Mouse (Mus musculus): ENCODE measurements at regions not wholly inside any gene's neighbourhood (a gene's known extent, or its start where the extent isn't known, plus 50 kb on each side); places are given as distances from the start of the nearest gene placed in this dataset.

GRCm38 (mm10) chr15:62953215-62953941 is 891.6 kb downstream of the Gsdmc2 start:
- 90% methylated on average over 6 of the region's 6 CpGs for WGBS (ENCODE audit: missing documents)

GRCm38 (mm10) chr15:62952487-62953214 is 892.3 kb downstream of the Gsdmc2 start:
- H3K79me2 ChIP-seq (ENCODE audit: inconsistent target) = no peaks in the 10 kb centered on the region
- 91% methylated on average over 4 of the region's 5 CpGs for WGBS (ENCODE audit: missing documents)
- no peaks in the 10 kb centered on the region for H3K36me3 ChIP-seq (ENCODE audit: inconsistent target)
- no peak overlapping the region for H3K27ac ChIP-seq
- no peak overlapping the region for H3K4me3 ChIP-seq (ENCODE audit: inconsistent target)

More at GRCm38 (mm10) chr15:62953215-62953941, 891.6 kb downstream of the Gsdmc2 start:
- Histone ChIP-seq H3K79me2 (ENCODE audit: inconsistent target) (no peaks in the 10 kb centered on the region), H3K27ac (no peak overlapping the region), H3K4me3 (ENCODE audit: inconsistent target) (no peak overlapping the region), H3K36me3 (ENCODE audit: inconsistent target) (no peaks in the 10 kb centered on the region)

- no peak overlapping the region for H3K4me3 ChIP-seq (ENCODE audit: inconsistent target)
- WGBS (ENCODE audit: missing documents) = 86% methylated on average over 2 of the region's 2 CpGs
- H3K36me3 ChIP-seq (ENCODE audit: inconsistent target) = no peaks in the 10 kb centered on the region
- H3K79me2 ChIP-seq (ENCODE audit: inconsistent target) = no peaks in the 10 kb centered on the region
- H3K27ac ChIP-seq = no peak overlapping the region
Measured at GRCm38 (mm10) chr15:62939416-62939815, 905.6 kb downstream of the Gsdmc2 start.

DNA sequence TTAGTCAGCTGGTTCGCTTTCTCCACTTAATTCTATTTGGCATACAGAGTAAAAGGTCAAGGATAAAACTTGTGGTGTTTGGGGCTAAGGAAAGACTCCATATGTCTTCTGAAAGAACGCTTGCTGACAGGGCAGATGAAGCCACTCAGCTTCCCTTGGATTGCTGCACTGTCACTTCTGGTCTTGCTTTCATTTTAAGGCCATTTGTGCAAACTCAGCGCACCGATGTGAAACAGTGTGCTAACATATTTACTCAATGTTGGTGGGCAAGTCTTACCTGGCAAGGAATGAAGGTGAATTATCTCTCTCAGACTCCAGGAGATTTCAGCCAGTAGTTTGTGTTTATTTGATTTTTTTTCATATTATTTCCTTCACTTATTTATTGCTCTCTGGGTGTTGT is 907.2 kb downstream of the Gsdmc2 start:
- no peak overlapping the region for H3K4me3 ChIP-seq (ENCODE audit: inconsistent target)
- WGBS (ENCODE audit: missing documents) = 86% methylated on average over 4 of the region's 4 CpGs
- H3K79me2 ChIP-seq (ENCODE audit: inconsistent target) = no peaks in the 10 kb centered on the region
- no peaks in the 10 kb centered on the region for H3K36me3 ChIP-seq (ENCODE audit: inconsistent target)
- H3K27ac ChIP-seq = no peak overlapping the region

DNA sequence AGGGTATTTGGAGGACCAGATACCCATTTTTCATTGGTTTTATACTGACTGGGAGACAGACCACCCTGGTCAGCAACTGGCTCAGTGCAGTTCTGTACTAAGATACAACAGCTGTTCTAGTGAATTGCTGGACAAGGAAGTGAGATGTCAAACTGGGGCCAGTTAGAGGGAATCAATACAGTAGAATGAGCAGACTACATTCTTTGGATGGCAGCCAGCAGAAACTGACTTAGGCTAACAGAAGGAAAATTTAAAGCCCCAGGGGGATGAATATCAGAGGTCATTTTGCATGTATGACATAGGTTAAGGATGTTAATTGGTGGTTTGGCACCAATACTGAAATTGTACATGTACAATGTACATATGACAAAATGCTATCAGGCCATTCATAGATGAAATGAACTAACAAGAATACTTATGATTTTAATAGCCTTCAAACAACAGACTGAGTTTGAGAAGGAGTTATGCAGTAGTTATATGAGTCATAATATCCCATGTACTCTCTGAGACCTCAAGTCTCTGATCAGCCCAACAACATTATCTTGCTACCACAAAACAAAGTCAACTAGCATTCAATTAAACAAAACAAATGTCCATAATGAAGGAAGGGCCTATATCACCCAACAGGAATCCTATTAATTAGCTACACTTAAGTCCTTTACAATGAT is 910.3 kb downstream of the Gsdmc2 start:
- no peaks in the 10 kb centered on the region for H3K36me3 ChIP-seq (ENCODE audit: inconsistent target)
- H3K79me2 ChIP-seq (ENCODE audit: inconsistent target) = no peaks in the 10 kb centered on the region
- no peak overlapping the region for H3K27ac ChIP-seq
- no peak overlapping the region for H3K4me3 ChIP-seq (ENCODE audit: inconsistent target)

DNA sequence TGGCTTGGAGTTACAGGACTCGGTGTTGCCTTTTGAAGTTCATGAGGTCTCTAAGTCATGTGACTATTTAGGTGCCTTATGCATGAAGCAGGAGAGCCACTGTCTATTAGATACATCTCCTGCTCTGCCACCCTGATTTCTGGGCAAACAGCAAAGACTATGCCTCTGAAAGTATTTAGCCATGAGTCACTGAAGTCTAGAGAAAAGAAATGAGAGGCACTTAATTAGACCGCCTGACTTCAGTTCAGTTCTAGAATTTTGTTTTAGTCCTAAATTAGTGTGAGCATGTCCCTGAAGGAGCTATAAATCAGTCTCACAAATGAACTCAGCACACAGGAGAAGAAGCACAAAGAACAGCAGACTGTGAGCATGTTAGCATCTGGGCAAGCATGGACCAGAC is 924.5 kb downstream of the Gsdmc2 start:
- Histone ChIP-seq H3K36me3 (ENCODE audit: inconsistent target) (no peaks in the 10 kb centered on the region), H3K4me3 (ENCODE audit: inconsistent target) (no peak overlapping the region), H3K27ac (no peak overlapping the region), H3K79me2 (ENCODE audit: inconsistent target) (no peaks in the 10 kb centered on the region)
- 95% methylated on average over 2 of the region's 2 CpGs for WGBS (ENCODE audit: missing documents)

GRCm38 (mm10) chr15:62919264-62919663 is 925.7 kb downstream of the Gsdmc2 start:
- H3K4me3 ChIP-seq (ENCODE audit: inconsistent target) = no peak overlapping the region
- no peaks in the 10 kb centered on the region for H3K36me3 ChIP-seq (ENCODE audit: inconsistent target)
- H3K79me2 ChIP-seq (ENCODE audit: inconsistent target) = no peaks in the 10 kb centered on the region
- H3K27ac ChIP-seq = no peak overlapping the region

GRCm38 (mm10) chr15:62908379-62908778 is 936.6 kb downstream of the Gsdmc2 start:
- Histone ChIP-seq H3K27ac (no peak overlapping the region), H3K4me3 (ENCODE audit: inconsistent target) (no peak overlapping the region), H3K36me3 (ENCODE audit: inconsistent target) (no peaks in the 10 kb centered on the region), H3K79me2 (ENCODE audit: inconsistent target) (no peaks in the 10 kb centered on the region)
- 56% methylated on average over 4 of the region's 4 CpGs for WGBS (ENCODE audit: missing documents)

DNA sequence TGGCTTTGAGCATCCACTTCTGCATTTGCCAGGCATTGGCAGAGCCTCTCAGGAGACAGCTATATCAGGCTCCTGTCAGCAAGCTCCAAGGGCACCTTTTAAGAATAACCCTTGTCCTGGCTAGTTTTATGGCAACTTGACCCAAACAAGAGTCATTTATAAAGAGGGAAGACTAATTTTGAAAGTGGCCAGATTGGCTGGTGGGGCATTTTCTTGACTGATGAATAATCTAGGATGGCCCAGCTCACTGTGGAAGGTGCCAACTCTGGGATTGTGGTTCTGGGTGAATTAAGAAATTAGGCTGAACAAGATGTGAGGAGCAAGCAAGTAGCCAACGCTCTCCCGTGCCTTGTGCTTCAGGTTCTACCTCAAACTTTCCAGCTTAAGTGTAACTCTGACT is 937.8 kb downstream of the Gsdmc2 start:
- WGBS (ENCODE audit: missing documents) = 93% methylated on average over 2 of the region's 2 CpGs
- Histone ChIP-seq H3K4me3 (ENCODE audit: inconsistent target) (no peak overlapping the region), H3K79me2 (ENCODE audit: inconsistent target) (no peaks in the 10 kb centered on the region), H3K27ac (no peak overlapping the region), H3K36me3 (ENCODE audit: inconsistent target) (no peaks in the 10 kb centered on the region)

- Histone ChIP-seq H3K79me2 (ENCODE audit: inconsistent target) (no peaks in the 10 kb centered on the region), H3K27ac (no peak overlapping the region), H3K36me3 (ENCODE audit: inconsistent target) (no peaks in the 10 kb centered on the region), H3K4me3 (ENCODE audit: inconsistent target) (no peak overlapping the region)
- 58% methylated on average over 17 of the region's 17 CpGs for WGBS (ENCODE audit: missing documents)
Measured at GRCm38 (mm10) chr15:62903047-62903822, 941.7 kb downstream of the Gsdmc2 start.

GRCm38 (mm10) chr15:62901955-62902354 is 943.0 kb downstream of the Gsdmc2 start:
- WGBS (ENCODE audit: missing documents) = 91% methylated on average over 4 of the region's 4 CpGs
- H3K27ac ChIP-seq = no peak overlapping the region

GRCm38 (mm10) chr15:62889798-62890197 is 955.2 kb downstream of the Gsdmc2 start:
- H3K79me2 ChIP-seq (ENCODE audit: inconsistent target) = no peaks in the 10 kb centered on the region
- H3K36me3 ChIP-seq (ENCODE audit: inconsistent target) = no peaks in the 10 kb centered on the region
- 67% methylated on average over 4 of the region's 4 CpGs for WGBS (ENCODE audit: missing documents)
- H3K4me3 ChIP-seq (ENCODE audit: inconsistent target) = no peak overlapping the region
- H3K27ac ChIP-seq = no peak overlapping the region

More at GRCm38 (mm10) chr15:62901955-62902354, 943.0 kb downstream of the Gsdmc2 start:
- H3K79me2 ChIP-seq (ENCODE audit: inconsistent target) = no peaks in the 10 kb centered on the region
- no peak overlapping the region for H3K4me3 ChIP-seq (ENCODE audit: inconsistent target)
- H3K36me3 ChIP-seq (ENCODE audit: inconsistent target) = no peaks in the 10 kb centered on the region

GRCm38 (mm10) chr15:62885331-62885730 is 959.6 kb downstream of the Gsdmc2 start:
- 62% methylated on average over 4 of the region's 4 CpGs for WGBS (ENCODE audit: missing documents)
- no peaks in the 10 kb centered on the region for H3K79me2 ChIP-seq (ENCODE audit: inconsistent target)
- H3K27ac ChIP-seq = no peak overlapping the region
- H3K36me3 ChIP-seq (ENCODE audit: inconsistent target) = no peaks in the 10 kb centered on the region
- H3K4me3 ChIP-seq (ENCODE audit: inconsistent target) = no peak overlapping the region

GRCm38 (mm10) chr15:62871082-62871766 is 973.8 kb downstream of the Gsdmc2 start:
- H3K79me2 ChIP-seq (ENCODE audit: inconsistent target) = no peaks in the 10 kb centered on the region
- no peak overlapping the region for H3K27ac ChIP-seq
- no peak overlapping the region for H3K4me3 ChIP-seq (ENCODE audit: inconsistent target)
- 16% methylated on average over 1 of the region's 1 CpGs for WGBS (ENCODE audit: missing documents)
- H3K36me3 ChIP-seq (ENCODE audit: inconsistent target) = no peaks in the 10 kb centered on the region

Data from macrophage (primary cell).